ENCODE assay signal across 8 mouse cellular contexts in the genomic region with DNA sequence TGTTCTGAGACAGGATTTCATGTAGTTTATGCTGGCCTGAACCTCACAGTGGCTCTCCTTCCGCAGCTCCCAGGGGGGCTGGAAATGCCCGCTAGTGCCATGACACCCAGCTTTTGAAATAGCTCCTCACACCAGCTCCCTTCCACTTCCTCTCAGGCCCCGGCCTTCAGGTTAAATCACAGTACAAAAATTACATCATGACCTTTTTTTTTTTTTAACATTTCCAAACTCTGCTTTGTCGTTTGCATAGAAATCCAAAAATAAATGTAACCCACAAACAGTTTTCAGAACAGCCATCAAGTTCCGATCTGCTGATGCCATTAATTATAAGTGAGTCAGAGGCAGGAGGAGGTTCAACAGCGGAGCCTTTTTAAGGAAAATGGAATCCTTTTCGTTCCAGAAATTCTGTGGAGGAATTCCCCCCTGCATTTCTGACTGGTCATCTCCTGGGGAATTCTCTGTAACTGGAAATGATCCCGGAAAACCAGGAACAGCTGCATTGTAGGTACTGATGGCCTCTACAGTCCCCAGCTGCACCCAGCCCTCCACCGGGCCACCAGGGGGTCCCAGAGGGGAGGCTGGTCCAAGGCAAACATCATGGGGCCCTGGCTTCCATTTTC. TPM values are rescaled to one million over a fixed set of nuclear protein-coding genes. Genes with fewer than 3 reads are reported as not detected.
DNase-seq lines count a peak whose midpoint lies in the region; ATAC-seq and TF ChIP-seq lines count a peak whose summit lies in the region.

No protein-coding gene starts in this region.

- H3K9ac ChIP-seq in embryonic facial prominence, embryonic 14.5 days (ENCODE audit: low read depth, low read length) = no peak overlapping the region
- H3K9ac ChIP-seq in kidney, postnatal 0 days (ENCODE audit: low read depth, low read length) = no peak overlapping the region
- H3K9ac ChIP-seq in midbrain, postnatal 0 days (replicated peaks; ENCODE audit: low read length, poor library complexity, severe bottlenecking) = no peak overlapping the region

- no peaks in the 10 kb centered on the region for H3K27me3 ChIP-seq in embryonic facial prominence, embryonic 14.5 days (replicated peaks; ENCODE audit: control insufficient read depth, insufficient read depth, low read length)
- no peaks in the 10 kb centered on the region for H3K27me3 ChIP-seq in kidney, postnatal 0 days (ENCODE audit: insufficient read depth, low read length)
- H3K27me3 ChIP-seq in midbrain, postnatal 0 days (ENCODE audit: insufficient read depth, low read length) = no peaks in the 10 kb centered on the region

- H3K27ac ChIP-seq in embryonic facial prominence, embryonic 14.5 days (replicated peaks; ENCODE audit: low read depth, low read length) = peak overlapping the region; percentile 45
- 0 out of 2 replicates have a peak overlapping the region, but pooled peaks have one; percentile 31 for H3K27ac ChIP-seq in kidney, postnatal 0 days
- H3K27ac ChIP-seq in midbrain, postnatal 0 days (ENCODE audit: low read depth, low read length) = no peak overlapping the region

- peaks cover 10% of the 10 kb centered on the region; the same call in 1 of the 2 replicates for H3K4me1 ChIP-seq in embryonic facial prominence, embryonic 14.5 days (ENCODE audit: control insufficient read depth, insufficient read depth, low read length)
- H3K4me1 ChIP-seq in kidney, postnatal 0 days (replicated peaks; ENCODE audit: insufficient read depth, low read length) = 0 out of 2 replicates have a peak, but pooled peaks cover 3% of the 10 kb centered on the region
- no peaks in the 10 kb centered on the region for H3K4me1 ChIP-seq in midbrain, postnatal 0 days (ENCODE audit: insufficient read depth, low read length)

- DNase-seq in ovary, postnatal 36 days (ENCODE audit: low spot score) = peak; percentile 25
- DNase-seq in ovary, postnatal 14 days (ENCODE audit: low spot score) = no peak
- peak; percentile 69 for DNase-seq in embryonic facial prominence, embryonic 14.5 days (ENCODE audit: low spot score)
- DNase-seq in kidney, postnatal 0 days (ENCODE audit: low spot score) = peak; percentile 52
- peak; percentile 56 for DNase-seq in skeletal muscle tissue, adult 2 months (ENCODE audit: low read depth, low spot score)
- DNase-seq in cerebellum, adult 8-10 months = no peak
- no peak for DNase-seq in midbrain, postnatal 0 days (ENCODE audit: low spot score)

- 38% methylated on average over 9 of the region's 9 CpGs for WGBS in embryonic facial prominence, embryonic 14.5 days
- WGBS in kidney, postnatal 0 days = 50% methylated on average over 9 of the region's 9 CpGs
- WGBS in midbrain, postnatal 0 days = 77% methylated on average over 9 of the region's 9 CpGs

- H3K4me3 ChIP-seq in embryonic facial prominence, embryonic 14.5 days (ENCODE audit: low read depth, low read length) = no peak overlapping the region
- H3K4me3 ChIP-seq in kidney, postnatal 0 days (replicated peaks; ENCODE audit: low read depth, low read length) = no peak overlapping the region
- H3K4me3 ChIP-seq in midbrain, postnatal 0 days (ENCODE audit: low read depth, low read length) = no peak overlapping the region

- peak; percentile 22; the same call in 1 of the 2 replicates for TF ChIP-seq CTCF in kidney, postnatal 0 days (IDR thresholded peaks at IDR 0.05; ENCODE audit: low read depth)
- no peak for TF ChIP-seq CTCF in midbrain, postnatal 0 days (IDR thresholded peaks at IDR 0.05)

- no peaks in the 10 kb centered on the region for H3K36me3 ChIP-seq in embryonic facial prominence, embryonic 14.5 days (ENCODE audit: control insufficient read depth, insufficient read depth, low read length)
- no peaks in the 10 kb centered on the region for H3K36me3 ChIP-seq in kidney, postnatal 0 days (ENCODE audit: insufficient read depth, low read length)
- no peaks in the 10 kb centered on the region for H3K36me3 ChIP-seq in midbrain, postnatal 0 days (ENCODE audit: insufficient read depth, low read length)

- H3K9me3 ChIP-seq in embryonic facial prominence, embryonic 14.5 days (ENCODE audit: control insufficient read depth, low read length) = no peaks in the 10 kb centered on the region
- no peaks in the 10 kb centered on the region for H3K9me3 ChIP-seq in kidney, postnatal 0 days (replicated peaks; ENCODE audit: low read length)
- no peaks in the 10 kb centered on the region for H3K9me3 ChIP-seq in midbrain, postnatal 0 days (ENCODE audit: low read length)

- no peak overlapping the region; the same call in 1 of the 2 replicates for H3K4me2 ChIP-seq in embryonic facial prominence, embryonic 14.5 days (ENCODE audit: low read depth, low read length)
- H3K4me2 ChIP-seq in kidney, postnatal 0 days (ENCODE audit: low read length) = 0 out of 2 replicates have a peak overlapping the region, but pooled peaks have one; percentile 5
- no peak overlapping the region for H3K4me2 ChIP-seq in midbrain, postnatal 0 days (ENCODE audit: low read depth, low read length, poor library complexity, severe bottlenecking)

- ATAC-seq in embryonic facial prominence, embryonic 14.5 days (ENCODE audit: low read depth) = peak; percentile 51; the same call in 1 of the 2 replicates
- no peak for ATAC-seq in kidney, postnatal 0 days (replicated peaks; ENCODE audit: low FRiP score, low read depth)
- no peak for ATAC-seq in activated CD4-positive, CD25-positive, alpha-beta regulatory T cell, adult 4 months
- no peak for ATAC-seq in midbrain, postnatal 0 days (ENCODE audit: low FRiP score)

RNA-seq across cellular contexts. Expression of a gene that starts 27.0 kb away (rescaled TPM):
- 9.4 and 10.0 TPM in 2 replicates for polyA plus RNA-seq in embryonic facial prominence, embryonic 14.5 days (2014; fragmentation: Nextera tagmentation; extraction: Ambion mirVana)
- polyA plus RNA-seq in kidney, postnatal 0 days (2015; fragmentation: Nextera tagmentation; extraction: Ambion mirVana) = 6.0 and 7.1 TPM in 2 replicates
- polyA plus RNA-seq in activated CD4-positive, CD25-positive, alpha-beta regulatory T cell, adult 4 months (2017; shearing (Covaris generic)) = 1 to 10 TPM; 2.2 to 5.3 TPM
- total RNA-seq in midbrain, postnatal 0 days (2014; rRNA removed) = 50.0 and 51.7 TPM in 2 replicates
- 36.1 and 36.7 TPM in 2 replicates for polyA plus RNA-seq in midbrain, postnatal 0 days (2015; fragmentation: Nextera tagmentation; extraction: Ambion mirVana)

Comparison
In these comparisons a context has a peak if more than half of its experiments do, and no peak if none do; other contexts are left out.
1. DNase-seq: peak in ovary, postnatal 36 days (single experiment), embryonic facial prominence, embryonic 14.5 days (single experiment), kidney, postnatal 0 days (single experiment) and skeletal muscle tissue, adult 2 months (single experiment); none in ovary, postnatal 14 days (single experiment), cerebellum, adult 8-10 months (single experiment) and midbrain, postnatal 0 days (single experiment).